Mouse (Mus musculus): Measurements from ENCODE around the gene Trim31. TPM values are rescaled to one million over a fixed set of nuclear protein-coding genes. Genes with fewer than 3 reads are reported as not detected.
A peak's percentile ranks its signal among the peaks of the same experiment; 100 is the strongest.

Trim31 gene
- total and polyA plus RNA-seq, 2 experiments from 2014 or later: not detected

DNA sequence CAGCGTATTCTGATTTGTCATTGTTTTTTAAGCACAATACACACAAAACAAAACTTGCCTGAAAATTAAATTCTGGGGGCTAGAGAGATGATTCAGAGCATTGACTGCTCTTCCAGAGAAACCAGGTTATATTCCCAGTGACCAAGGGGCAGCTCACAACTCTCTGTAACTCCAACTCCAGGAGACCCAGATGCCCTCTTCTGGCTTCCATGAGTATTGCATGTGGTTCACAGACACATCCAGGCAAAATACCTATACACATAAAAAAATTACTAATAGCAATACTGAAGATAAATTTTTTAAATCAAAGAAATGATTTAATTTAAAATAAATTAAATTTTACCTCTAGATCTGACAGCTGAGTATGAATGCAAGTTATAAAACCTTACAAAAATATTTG is 1.3 kb upstream of the Trim31 start:
- Histone ChIP-seq H3K4me2 (ENCODE audit: low read depth, low read length) (no peak overlapping the region), H3K4me3 (ENCODE audit: low read length) (no peak overlapping the region), H3K4me1 (ENCODE audit: insufficient read depth, low read length) (no peaks in the 10 kb centered on the region), H3K27me3 (ENCODE audit: insufficient read depth, low read length) (no peaks in the 10 kb centered on the region), H3K9ac (replicated peaks; ENCODE audit: low read length) (no peak overlapping the region), H3K27ac (no peak overlapping the region), H3K36me3 (ENCODE audit: insufficient read depth, low read length) (no peaks in the 10 kb centered on the region), H3K9me3 (ENCODE audit: low read length) (no peaks in the 10 kb centered on the region)
- WGBS: 80% methylated on average over 1 of the region's 1 CpGs
- peak; percentile 69 for TF ChIP-seq CTCF (IDR thresholded peaks at IDR 0.05; ENCODE audit: low read depth)
- DNase-seq (ENCODE audit: low spot score) (peak; percentile 52), ATAC-seq (no peak)

DNA sequence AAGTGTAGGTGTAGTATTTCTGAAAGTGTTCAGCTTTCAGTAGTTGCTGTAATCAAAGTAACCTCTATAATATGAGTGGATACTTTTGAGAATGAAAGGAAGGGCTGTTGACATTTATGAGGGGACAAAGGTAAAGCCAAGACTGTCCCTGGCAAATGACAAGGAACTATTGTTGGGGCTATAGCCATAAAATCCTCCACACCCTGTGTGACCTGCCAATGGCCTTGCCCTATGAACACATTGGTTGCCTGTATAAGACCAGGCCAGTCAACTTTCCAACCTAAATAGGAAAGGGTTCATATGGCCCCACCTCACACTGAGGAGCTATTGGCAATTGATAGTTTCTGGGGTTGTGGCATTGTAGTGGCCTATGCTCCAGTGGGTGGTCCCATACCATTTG is 853 bp upstream of the Trim31 start:
- no peaks in the 10 kb centered on the region for H3K27me3 ChIP-seq (ENCODE audit: insufficient read depth, low read length)
- no peak for DNase-seq (ENCODE audit: low spot score)
- no peak overlapping the region for H3K9ac ChIP-seq (replicated peaks; ENCODE audit: low read length)
- H3K9me3 ChIP-seq (ENCODE audit: low read length): no peaks in the 10 kb centered on the region
- ATAC-seq: no peak
- TF ChIP-seq CTCF (IDR thresholded peaks at IDR 0.05; ENCODE audit: low read depth): no peak
- no peaks in the 10 kb centered on the region for H3K36me3 ChIP-seq (ENCODE audit: insufficient read depth, low read length)
- no peaks in the 10 kb centered on the region for H3K4me1 ChIP-seq (ENCODE audit: insufficient read depth, low read length)
- no peak overlapping the region for H3K4me3 ChIP-seq (ENCODE audit: low read length)
- no peak overlapping the region for H3K27ac ChIP-seq
- no peak overlapping the region for H3K4me2 ChIP-seq (ENCODE audit: low read depth, low read length)

DNA sequence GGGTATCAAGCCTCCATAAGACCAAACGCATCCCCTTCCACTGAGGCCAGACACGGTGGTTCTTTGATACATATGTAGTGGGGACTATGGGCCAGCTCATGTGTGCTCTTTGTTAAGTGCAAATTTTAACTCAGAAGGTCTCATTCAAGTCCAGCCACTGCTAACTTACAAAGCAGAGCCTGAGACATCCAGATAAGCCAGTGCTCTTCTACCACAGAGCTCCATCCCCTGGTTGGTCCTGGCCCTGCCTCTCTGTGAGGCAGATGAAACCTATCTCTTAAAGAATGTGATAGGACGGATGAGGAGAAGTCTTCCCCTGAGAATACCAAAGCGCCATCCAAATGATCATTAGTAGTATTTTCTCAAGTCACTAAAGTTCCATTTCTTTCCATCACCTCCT is 1.5 kb downstream of the Trim31 start:
- Histone ChIP-seq H3K36me3 (ENCODE audit: insufficient read depth, low read length) (no peaks in the 10 kb centered on the region), H3K27me3 (ENCODE audit: insufficient read depth, low read length) (no peaks in the 10 kb centered on the region), H3K9ac (replicated peaks; ENCODE audit: low read length) (no peak overlapping the region), H3K4me1 (ENCODE audit: insufficient read depth, low read length) (no peaks in the 10 kb centered on the region), H3K27ac (no peak overlapping the region), H3K4me2 (ENCODE audit: low read depth, low read length) (no peak overlapping the region), H3K9me3 (ENCODE audit: low read length) (no peaks in the 10 kb centered on the region), H3K4me3 (ENCODE audit: low read length) (no peak overlapping the region)
- DNase-seq (ENCODE audit: low spot score) (no peak), ATAC-seq (no peak)
- no peak for TF ChIP-seq CTCF (IDR thresholded peaks at IDR 0.05; ENCODE audit: low read depth)
- WGBS: 86% methylated on average over 4 of the region's 4 CpGs

DNA sequence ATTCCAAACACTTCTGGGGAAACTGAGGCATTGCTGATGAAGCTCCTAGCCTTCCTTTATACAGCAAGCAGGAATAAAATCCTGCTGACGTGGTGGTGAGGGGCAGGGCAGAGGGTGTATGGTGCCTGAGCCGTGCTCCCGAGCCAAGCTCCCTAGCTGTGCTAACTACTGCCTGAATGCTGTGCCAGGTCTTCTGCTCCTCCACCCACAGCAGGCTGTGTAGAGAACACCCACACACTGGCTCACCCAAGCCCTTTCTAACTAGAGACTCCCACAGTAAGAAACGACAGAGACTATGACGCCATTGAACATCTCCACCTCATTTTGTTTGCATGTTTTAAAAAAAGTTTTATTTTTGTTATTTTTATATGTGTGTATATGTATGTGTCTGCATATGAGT is 2.1 kb downstream of the Trim31 start:
- 79% methylated on average over 5 of the region's 5 CpGs for WGBS
- H3K27me3 ChIP-seq (ENCODE audit: insufficient read depth, low read length): no peaks in the 10 kb centered on the region
- no peaks in the 10 kb centered on the region for H3K4me1 ChIP-seq (ENCODE audit: insufficient read depth, low read length)
- ATAC-seq (no peak), DNase-seq (ENCODE audit: low spot score) (no peak)
- H3K4me3 ChIP-seq (ENCODE audit: low read length): no peak overlapping the region
- H3K36me3 ChIP-seq (ENCODE audit: insufficient read depth, low read length): no peaks in the 10 kb centered on the region
- H3K9me3 ChIP-seq (ENCODE audit: low read length): no peaks in the 10 kb centered on the region
- no peak for TF ChIP-seq CTCF (IDR thresholded peaks at IDR 0.05; ENCODE audit: low read depth)
- H3K27ac ChIP-seq: no peak overlapping the region
- no peak overlapping the region for H3K9ac ChIP-seq (replicated peaks; ENCODE audit: low read length)
- H3K4me2 ChIP-seq (ENCODE audit: low read depth, low read length): no peak overlapping the region

DNA sequence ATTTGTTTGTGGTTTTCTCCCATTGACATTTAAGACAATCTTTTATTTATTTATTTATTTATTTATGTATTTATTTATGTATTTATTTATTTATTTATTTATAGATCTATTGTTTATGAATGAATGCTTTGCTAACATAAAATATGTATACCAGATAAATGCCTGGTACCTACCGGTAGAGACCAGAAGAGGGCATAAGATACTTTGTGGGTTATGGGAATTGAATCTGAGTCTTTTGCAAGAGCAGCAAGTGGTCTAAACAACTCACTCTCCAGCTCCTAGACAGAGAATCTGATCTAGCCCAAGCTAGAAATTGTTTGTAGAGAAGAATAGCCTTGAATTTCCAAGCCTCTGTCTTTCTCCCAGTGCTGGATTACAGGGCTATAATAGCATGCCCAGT is 2.8 kb downstream of the Trim31 start:
- no peaks in the 10 kb centered on the region for H3K36me3 ChIP-seq (ENCODE audit: insufficient read depth, low read length)
- H3K27me3 ChIP-seq (ENCODE audit: insufficient read depth, low read length): no peaks in the 10 kb centered on the region
- H3K4me2 ChIP-seq (ENCODE audit: low read depth, low read length): no peak overlapping the region
- H3K27ac ChIP-seq: no peak overlapping the region
- H3K4me3 ChIP-seq (ENCODE audit: low read length): no peak overlapping the region
- no peak; the same call in 1 of the 2 replicates for TF ChIP-seq CTCF (IDR thresholded peaks at IDR 0.05; ENCODE audit: low read depth)
- H3K4me1 ChIP-seq (ENCODE audit: insufficient read depth, low read length): no peaks in the 10 kb centered on the region
- H3K9ac ChIP-seq (replicated peaks; ENCODE audit: low read length): no peak overlapping the region
- no peak for ATAC-seq
- no peaks in the 10 kb centered on the region for H3K9me3 ChIP-seq (ENCODE audit: low read length)
- no peak for DNase-seq (ENCODE audit: low spot score)
- WGBS: 35% methylated on average over 1 of the region's 1 CpGs

DNA sequence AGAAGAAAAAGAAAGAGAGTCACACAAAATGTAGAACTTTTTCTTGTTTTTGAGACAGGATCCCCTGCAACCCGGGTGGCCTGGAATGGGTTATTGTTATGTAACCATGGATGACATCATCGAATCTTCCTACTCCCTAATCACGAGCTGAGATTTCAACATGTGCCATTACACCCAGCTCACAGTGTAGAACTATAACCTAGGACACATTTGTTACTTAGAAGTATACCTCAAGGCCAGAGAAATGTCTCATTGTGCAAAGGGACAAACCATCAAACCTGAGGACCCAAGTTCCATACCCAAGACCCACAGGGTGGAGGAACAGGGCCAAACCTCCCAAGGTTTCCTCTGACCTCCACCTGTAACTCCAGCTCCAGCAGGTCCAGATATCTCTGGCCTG is 5.7 kb downstream of the Trim31 start:
- Histone ChIP-seq H3K9me3 (ENCODE audit: low read length) (no peaks in the 10 kb centered on the region), H3K4me2 (ENCODE audit: low read depth, low read length) (no peak overlapping the region), H3K9ac (replicated peaks; ENCODE audit: low read length) (no peak overlapping the region), H3K4me3 (ENCODE audit: low read length) (no peak overlapping the region), H3K27ac (no peak overlapping the region), H3K27me3 (ENCODE audit: insufficient read depth, low read length) (no peaks in the 10 kb centered on the region), H3K36me3 (ENCODE audit: insufficient read depth, low read length) (no peaks in the 10 kb centered on the region), H3K4me1 (ENCODE audit: insufficient read depth, low read length) (no peaks in the 10 kb centered on the region)
- DNase-seq (ENCODE audit: low spot score) (no peak), ATAC-seq (no peak)
- 72% methylated on average over 3 of the region's 3 CpGs for WGBS
- no peak for TF ChIP-seq CTCF (IDR thresholded peaks at IDR 0.05; ENCODE audit: low read depth)

DNA sequence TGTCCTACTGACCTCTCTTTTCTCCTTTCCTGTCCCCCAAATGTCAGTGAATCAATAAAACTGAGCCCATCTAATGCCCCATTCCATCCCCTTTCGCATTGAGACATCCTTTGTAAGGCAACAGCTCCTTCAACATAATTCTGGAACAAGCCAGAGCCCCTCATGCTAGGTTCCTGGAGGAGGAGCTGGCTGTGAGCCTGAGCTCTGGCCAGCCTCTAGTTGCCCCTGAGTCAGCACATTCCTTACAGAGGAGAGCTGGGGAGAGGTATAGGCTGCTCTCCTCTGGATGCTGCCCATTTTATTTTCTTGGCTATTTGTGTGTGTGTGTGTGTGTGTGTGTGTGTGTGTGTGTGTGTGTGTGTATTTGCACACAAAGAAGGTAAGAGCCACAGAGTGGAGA is 10.3 kb downstream of the Trim31 start:
- DNase-seq (ENCODE audit: low spot score): no peak
- Histone ChIP-seq H3K4me2 (ENCODE audit: low read depth, low read length) (no peak overlapping the region), H3K27me3 (ENCODE audit: insufficient read depth, low read length) (no peaks in the 10 kb centered on the region), H3K27ac (no peak overlapping the region), H3K4me1 (ENCODE audit: insufficient read depth, low read length) (no peaks in the 10 kb centered on the region), H3K36me3 (ENCODE audit: insufficient read depth, low read length) (no peaks in the 10 kb centered on the region), H3K9ac (replicated peaks; ENCODE audit: low read length) (no peak overlapping the region), H3K4me3 (ENCODE audit: low read length) (no peak overlapping the region), H3K9me3 (ENCODE audit: low read length) (no peaks in the 10 kb centered on the region)
- WGBS: 31% methylated on average over 1 of the region's 1 CpGs
- ATAC-seq: no peak
- TF ChIP-seq CTCF (IDR thresholded peaks at IDR 0.05; ENCODE audit: low read depth): no peak
